Mouse (Mus musculus) neural tube, embryonic 14.5 days (tissue): ENCODE measurements around the gene Trim14. TPM values are rescaled to one million over a fixed set of nuclear protein-coding genes. Genes with fewer than 3 reads are reported as not detected.

Source experiments
- ATAC-seq: fragments of 200-750 bp; cut with Nextera tagmentation; 2 replicates; pipeline ENCODE4 v1.8.0; 2017; ENCODE audit warnings: low read depth, mild to moderate bottlenecking, moderate TSS enrichment, moderate library complexity
- H3K27ac ChIP-seq: fragments of 300-500 bp; sonication (generic); 2 replicates; pipeline ENCODE4 v1.5.1; 2014; ENCODE audit warnings: low read depth, mild to moderate bottlenecking, control low read depth, low read length, moderate library complexity, mixed read lengths
- H3K27me3 ChIP-seq: fragments of 300-500 bp; sonication (generic); 2 replicates; pipeline ENCODE4 v1.6.1; 2014; ENCODE audit warnings: low read length; ENCODE audit not compliant: control insufficient read depth, insufficient read depth
- H3K36me3 ChIP-seq: fragments of 300-500 bp; sonication (generic); 2 replicates; pipeline ENCODE4 v1.6.1; 2014; ENCODE audit warnings: low read length, mixed read lengths; ENCODE audit not compliant: control insufficient read depth, insufficient read depth
- H3K4me1 ChIP-seq: fragments of 300-500 bp; sonication (generic); 2 replicates; pipeline ENCODE4 v1.6.1; 2014; ENCODE audit warnings: low read length; ENCODE audit not compliant: control insufficient read depth, insufficient read depth
- H3K4me2 ChIP-seq: fragments of 300-500 bp; sonication (generic); 2 replicates; pipeline ENCODE4 v1.6.1; 2014; ENCODE audit warnings: mild to moderate bottlenecking, low read depth, low read length, control low read depth
- H3K4me3 ChIP-seq: fragments of 300-500 bp; sonication (generic); 2 replicates; pipeline ENCODE4 v1.5.1; 2014; ENCODE audit warnings: low read depth, low read length, control low read depth, mixed read lengths
- H3K9ac ChIP-seq: fragments of 300-500 bp; sonication (generic); replicated peaks from 2 replicates; pipeline ENCODE4 v1.6.1; 2014; ENCODE audit warnings: low read depth, mild to moderate bottlenecking, control low read depth, low read length, mixed read lengths
- H3K9me3 ChIP-seq: fragments of 300-500 bp; sonication (generic); 2 replicates; pipeline ENCODE4 v1.6.1; 2016; ENCODE audit warnings: low read length; ENCODE audit not compliant: control insufficient read depth
- WGBS: fragments of 180-500 bp; shearing (Covaris S2); extraction: QIAGEN DNeasy Blood & Tissue Kit; methylation state at CpG from one replicate; pipeline ENCODE4 v1.1.7; 2014; 5-methylcytosine and 5-hydroxymethylcytosine counted together
- polyA plus RNA-seq: library from polyadenylated mRNA; unstranded; fragments of >200 nt; fragmentation: Nextera tagmentation; extraction: Ambion mirVana; gene quantifications from 2 replicates; pipeline ENCODE4 v1.2.1, GENCODE M21; 2014

Gene Trim14
- polyA plus RNA-seq, 1 experiment from 2014 or later = 1.1 TPM

DNA sequence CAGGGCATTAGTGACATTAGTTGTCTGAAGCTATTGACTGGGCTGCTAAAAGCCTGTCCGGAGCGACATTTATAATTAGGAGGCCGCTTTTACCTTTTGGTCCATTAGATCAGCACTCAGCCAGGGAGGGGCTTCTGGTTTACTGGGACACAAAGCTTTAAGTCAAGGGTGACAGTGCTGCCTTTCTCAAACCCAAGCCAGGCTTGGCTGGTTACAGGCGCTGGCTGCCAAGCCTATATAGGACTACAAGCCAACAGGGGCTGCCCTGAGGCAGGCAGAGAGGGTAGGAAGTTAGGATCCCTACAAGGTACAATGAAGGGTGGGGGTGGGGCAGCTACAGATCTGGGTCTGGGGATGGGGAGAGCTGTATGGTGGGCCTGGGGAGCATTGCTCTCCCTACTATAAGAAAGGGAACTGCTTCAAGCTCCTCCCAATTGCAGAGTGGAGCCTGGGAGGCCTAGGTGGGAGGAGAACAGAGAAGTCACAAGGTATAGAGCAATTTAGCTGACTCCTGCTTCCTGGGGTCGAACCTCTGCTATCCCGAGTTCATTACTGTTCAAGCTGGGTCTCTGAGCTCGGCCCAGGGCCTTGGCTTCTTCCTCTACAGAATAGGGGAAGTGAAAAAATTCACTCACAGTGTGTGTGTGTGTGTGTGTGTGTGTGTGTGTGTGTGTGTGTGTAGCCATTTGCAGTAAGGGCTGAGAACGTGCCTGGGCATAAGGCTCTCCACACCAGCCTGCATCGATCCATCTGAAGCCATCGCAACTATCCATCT is 18.5 kb upstream of the Trim14 start:
- ATAC-seq = no peak
- Histone ChIP-seq H3K4me2 (no peak overlapping the region), H3K27ac (no peak overlapping the region), H3K9ac (no peak overlapping the region), H3K36me3 (no peaks in the 10 kb centered on the region), H3K27me3 (no peaks in the 10 kb centered on the region), H3K4me3 (no peak overlapping the region), H3K9me3 (no peaks in the 10 kb centered on the region), H3K4me1 (no peaks in the 10 kb centered on the region)
- 75% methylated on average over 10 of the region's 10 CpGs for WGBS

DNA sequence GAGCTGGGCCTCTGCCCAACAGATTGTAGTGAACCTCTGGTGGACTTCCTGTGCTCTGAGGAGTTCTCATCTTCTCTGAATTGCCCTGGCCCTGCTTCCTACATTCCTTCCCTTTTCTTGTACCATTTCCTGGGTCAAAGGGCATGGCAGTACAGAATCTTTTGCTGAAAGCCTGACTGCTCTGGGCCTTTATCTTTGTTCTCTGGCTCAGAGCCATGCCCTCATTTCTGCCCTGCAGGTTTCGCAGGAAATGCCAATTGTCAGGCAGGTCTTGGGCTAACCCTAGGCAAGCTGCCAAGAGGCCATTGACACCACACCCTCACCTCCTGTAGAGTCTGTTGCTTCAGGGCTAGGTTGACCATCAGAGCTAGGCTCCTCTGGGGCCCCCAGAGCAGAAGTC is 17.9 kb upstream of the Trim14 start:
- Histone ChIP-seq H3K4me3 (no peak overlapping the region), H3K27ac (no peak overlapping the region)
- ATAC-seq = no peak

DNA sequence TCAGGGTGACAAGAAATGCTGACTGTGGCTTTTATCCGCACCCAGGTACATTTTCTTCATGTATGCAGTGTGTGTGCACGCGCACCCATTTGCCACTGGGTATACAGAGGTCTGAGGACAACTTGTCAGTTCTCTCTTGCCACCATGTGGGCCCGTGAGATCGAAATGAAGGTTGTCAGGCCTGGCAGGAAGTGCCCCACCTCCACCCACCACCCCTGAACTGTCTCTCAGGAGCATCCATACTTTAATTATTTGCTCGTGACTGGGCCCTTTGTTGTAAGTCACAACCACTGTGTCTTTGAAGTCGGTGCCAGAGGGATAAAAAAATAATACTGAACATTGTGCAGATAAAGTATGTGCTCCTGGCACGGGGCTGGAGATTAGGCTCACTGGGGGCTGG is 14.5 kb upstream of the Trim14 start:
- Histone ChIP-seq H3K36me3 (no peaks in the 10 kb centered on the region), H3K4me2 (no peak overlapping the region), H3K4me1 (no peaks in the 10 kb centered on the region), H3K27me3 (no peaks in the 10 kb centered on the region), H3K27ac (no peak overlapping the region), H3K9me3 (no peaks in the 10 kb centered on the region), H3K9ac (no peak overlapping the region), H3K4me3 (no peak overlapping the region)
- WGBS = 59% methylated on average over 8 of the region's 8 CpGs
- ATAC-seq = no peak

More for the DNA sequence above, 17.9 kb upstream of the Trim14 start:
- Histone ChIP-seq H3K36me3 (no peaks in the 10 kb centered on the region), H3K4me1 (no peaks in the 10 kb centered on the region), H3K27me3 (no peaks in the 10 kb centered on the region), H3K4me2 (no peak overlapping the region), H3K9me3 (no peaks in the 10 kb centered on the region), H3K9ac (no peak overlapping the region)
- 52% methylated on average over 1 of the region's 1 CpGs for WGBS

DNA sequence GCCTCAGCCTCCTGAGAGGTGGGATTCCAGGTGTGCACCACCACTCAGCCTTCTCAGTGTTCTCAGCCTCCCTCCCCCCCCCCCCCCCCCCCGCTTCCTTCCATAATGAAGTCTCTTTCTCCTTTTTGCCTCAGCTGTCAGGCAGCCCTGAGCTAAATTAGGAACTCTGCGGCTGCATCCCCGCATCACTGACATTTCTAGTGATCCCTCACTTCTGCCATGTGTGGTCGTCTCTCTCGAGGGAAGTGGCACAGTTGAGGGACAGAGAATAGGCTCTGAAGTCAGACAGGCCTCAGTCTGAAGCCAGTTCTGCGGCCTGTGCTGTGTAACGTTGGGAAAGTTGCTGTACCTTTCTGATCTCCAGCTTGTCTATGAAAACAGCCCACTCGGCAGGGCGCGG is 14.0 kb upstream of the Trim14 start:
- H3K9me3 ChIP-seq = no peaks in the 10 kb centered on the region
- WGBS = 84% methylated on average over 9 of the region's 10 CpGs
- no peak overlapping the region for H3K4me2 ChIP-seq
- no peaks in the 10 kb centered on the region for H3K27me3 ChIP-seq
- no peak overlapping the region for H3K9ac ChIP-seq
- H3K4me1 ChIP-seq = no peaks in the 10 kb centered on the region
- no peak for ATAC-seq
- no peak overlapping the region for H3K4me3 ChIP-seq
- no peak overlapping the region for H3K27ac ChIP-seq
- H3K36me3 ChIP-seq = no peaks in the 10 kb centered on the region

DNA sequence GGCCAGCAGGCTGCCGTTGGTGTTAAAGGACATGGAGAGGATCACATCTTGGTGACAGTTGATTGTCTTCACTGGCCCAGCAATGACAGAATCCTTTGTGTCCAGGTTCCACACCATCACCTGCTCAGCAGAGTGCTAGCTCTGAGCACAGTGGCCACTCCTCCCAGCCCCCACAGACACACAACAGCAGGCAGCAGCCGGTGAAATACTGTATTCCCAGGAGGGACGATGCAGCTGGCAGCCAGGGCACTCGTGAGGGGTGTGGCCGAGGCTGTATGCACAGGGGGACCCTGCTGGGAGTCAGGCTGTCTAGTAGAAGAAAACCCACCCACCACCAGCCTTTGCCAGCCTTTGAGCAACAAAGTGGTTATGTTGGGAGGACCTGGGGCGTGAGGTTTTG is 10.8 kb upstream of the Trim14 start:
- 26% methylated on average over 6 of the region's 6 CpGs for WGBS
- Histone ChIP-seq H3K27ac (no peak overlapping the region), H3K36me3 (no peaks in the 10 kb centered on the region), H3K4me2 (no peak overlapping the region), H3K27me3 (no peaks in the 10 kb centered on the region), H3K4me3 (no peak overlapping the region), H3K9me3 (no peaks in the 10 kb centered on the region), H3K4me1 (no peaks in the 10 kb centered on the region), H3K9ac (no peak overlapping the region)
- no peak for ATAC-seq

DNA sequence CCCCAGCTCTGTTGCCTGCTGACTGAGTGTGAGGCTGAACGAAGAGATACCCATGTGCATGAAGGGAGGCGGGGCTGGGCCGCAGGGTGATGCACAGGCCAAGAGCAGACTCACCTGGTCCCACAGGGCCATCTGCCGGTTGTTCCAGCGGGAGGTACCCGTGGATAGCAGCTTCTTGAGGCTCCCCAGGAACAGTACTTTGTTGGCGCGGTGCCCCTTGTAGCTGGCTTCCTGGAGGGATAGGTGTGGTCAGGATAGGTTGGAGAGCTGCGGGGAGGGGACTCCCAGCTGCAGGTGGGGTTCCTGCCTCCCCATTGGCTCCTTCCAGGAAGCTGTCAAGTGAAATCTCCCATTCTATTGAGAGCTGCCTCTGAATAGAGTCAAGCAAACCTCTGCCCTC is 9.6 kb upstream of the Trim14 start:
- no peak for ATAC-seq
- Histone ChIP-seq H3K27ac (no peak overlapping the region), H3K4me2 (no peak overlapping the region), H3K4me1 (no peaks in the 10 kb centered on the region), H3K27me3 (no peaks in the 10 kb centered on the region), H3K4me3 (no peak overlapping the region), H3K9me3 (no peaks in the 10 kb centered on the region), H3K36me3 (no peaks in the 10 kb centered on the region), H3K9ac (no peak overlapping the region)
- WGBS = 7% methylated on average over 9 of the region's 9 CpGs

DNA sequence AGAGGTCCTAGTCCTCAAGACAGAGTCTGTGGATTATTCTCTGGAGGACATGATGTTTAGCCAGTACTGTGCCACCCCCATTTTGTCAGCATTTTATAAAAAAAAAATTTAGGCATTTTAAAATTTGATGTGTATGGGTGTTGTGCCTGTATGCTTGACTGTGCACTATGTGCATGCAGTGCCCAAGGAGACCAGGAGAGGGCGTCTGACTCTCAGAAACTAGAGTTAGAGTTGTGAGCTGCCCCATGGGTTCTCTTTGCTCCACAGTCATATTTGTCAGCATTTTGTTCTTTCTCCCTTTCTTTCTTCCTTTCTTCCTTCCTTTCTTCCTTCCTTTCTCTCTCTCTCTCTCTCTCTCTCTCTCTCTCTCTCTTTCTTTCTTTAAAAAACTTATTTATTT is 8.4 kb upstream of the Trim14 start:
- no peaks in the 10 kb centered on the region for H3K9me3 ChIP-seq
- H3K27ac ChIP-seq = no peak overlapping the region
- H3K9ac ChIP-seq = no peak overlapping the region
- WGBS = 30% methylated on average over 1 of the region's 1 CpGs
- no peaks in the 10 kb centered on the region for H3K36me3 ChIP-seq
- no peak overlapping the region for H3K4me2 ChIP-seq
- H3K4me1 ChIP-seq = no peaks in the 10 kb centered on the region
- H3K27me3 ChIP-seq = no peaks in the 10 kb centered on the region
- ATAC-seq = no peak
- H3K4me3 ChIP-seq = no peak overlapping the region

DNA sequence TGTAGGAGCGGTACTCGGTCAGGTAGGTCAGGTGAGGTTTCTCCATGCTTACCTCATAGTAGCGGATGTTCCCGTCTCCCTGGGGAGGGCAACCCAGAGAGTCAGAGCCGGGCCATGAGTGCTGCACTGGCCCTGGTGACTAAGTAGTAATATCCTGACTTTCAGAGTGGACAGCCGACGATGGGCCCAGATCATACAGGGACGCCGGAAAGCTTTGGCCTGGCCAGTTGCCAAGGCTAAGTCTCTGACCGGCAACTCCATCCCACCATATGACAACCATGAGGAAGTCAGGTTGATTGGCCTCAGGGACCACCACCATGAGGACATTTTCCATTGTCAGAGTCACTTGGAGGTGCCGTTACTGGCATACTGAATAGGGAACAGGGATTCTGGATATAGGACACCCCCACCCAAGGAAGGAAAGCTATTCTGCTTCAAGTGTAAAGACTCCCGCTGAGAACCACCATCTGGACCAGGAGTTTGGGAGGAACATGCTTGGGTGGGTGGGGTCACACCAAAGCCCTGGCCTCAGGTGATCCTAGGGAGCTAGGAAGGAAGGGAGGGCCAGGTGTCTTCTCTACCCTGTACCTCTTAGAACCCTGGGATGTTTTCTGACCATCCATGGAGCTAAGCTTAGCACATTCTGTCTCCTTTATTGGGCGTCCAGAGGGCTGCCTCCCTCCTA is 7.6 kb upstream of the Trim14 start:
- ATAC-seq = no peak
- Histone ChIP-seq H3K4me2 (no peak overlapping the region), H3K4me3 (no peak overlapping the region), H3K9me3 (no peaks in the 10 kb centered on the region), H3K27me3 (no peaks in the 10 kb centered on the region), H3K4me1 (no peaks in the 10 kb centered on the region), H3K36me3 (no peaks in the 10 kb centered on the region), H3K27ac (no peak overlapping the region), H3K9ac (no peak overlapping the region)
- WGBS = 92% methylated on average over 13 of the region's 13 CpGs

DNA sequence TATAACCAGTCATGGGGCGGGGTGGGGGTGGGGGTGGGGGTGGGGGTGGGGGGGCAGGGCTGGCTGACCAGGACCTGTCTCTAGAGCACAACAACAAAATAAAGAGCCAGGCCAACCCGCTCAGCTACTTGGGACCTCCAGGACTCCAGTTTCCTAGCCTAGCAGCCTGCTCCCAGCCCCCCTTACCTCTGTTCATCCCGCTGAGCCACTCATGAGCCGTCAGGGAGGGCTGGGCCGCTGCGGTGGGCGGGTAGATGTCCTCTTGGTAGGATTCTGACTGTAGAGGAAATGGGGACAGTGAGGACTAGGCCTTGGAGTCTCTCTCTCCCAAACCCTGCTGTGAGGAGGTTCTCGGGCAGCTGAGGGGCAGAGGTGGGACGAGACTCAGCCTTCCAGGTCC is 5.8 kb upstream of the Trim14 start:
- Histone ChIP-seq H3K27ac (no peak overlapping the region), H3K9me3 (no peaks in the 10 kb centered on the region), H3K9ac (no peak overlapping the region), H3K36me3 (no peaks in the 10 kb centered on the region), H3K4me3 (no peak overlapping the region), H3K27me3 (peaks cover under 1% of the 10 kb centered on the region; the same call in 1 of the 2 replicates), H3K4me1 (no peaks in the 10 kb centered on the region), H3K4me2 (no peak overlapping the region)
- 46% methylated on average over 9 of the region's 9 CpGs for WGBS
- ATAC-seq = no peak
